Mouse (Mus musculus) neural tube, embryonic 10.5 days (tissue): ENCODE results near the gene Sparc.

ENCODE experiments used
- DNase-seq: peaks from one replicate; pipeline ENCODE4 v3.0.0-alpha.2; 2017; ENCODE audit warnings: low spot score; ENCODE audit errors: extremely low spot score

Gene Sparc

DNA sequence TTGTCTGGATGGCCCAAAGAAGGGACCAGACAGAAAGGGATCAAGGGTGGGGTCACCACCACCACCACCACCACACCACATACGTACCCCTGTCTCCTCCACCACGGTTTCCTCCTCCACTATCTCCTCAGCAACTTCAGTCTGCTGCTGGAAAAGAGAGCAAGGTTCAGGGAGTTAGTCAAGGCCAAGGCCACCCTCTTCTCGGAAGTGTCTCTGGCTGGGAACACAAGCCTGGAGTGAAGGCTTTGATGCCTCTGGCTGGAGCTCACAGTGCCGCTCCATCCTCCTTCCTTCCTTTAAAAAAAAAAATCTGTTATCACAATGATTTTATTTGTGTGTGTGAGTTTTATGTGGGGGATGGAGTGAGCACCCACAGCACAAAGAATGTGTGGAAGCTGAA is 15.8 kb downstream of the Sparc start:
- DNase-seq, result no peak

- no peak for DNase-seq
Measured at GRCm38 (mm10) chr11:55405601-55406469, 17.1 kb downstream of the Sparc start.

- DNase-seq, result no peak
Measured at GRCm38 (mm10) chr11:55404659-55405457, 18.1 kb downstream of the Sparc start.

GRCm38 (mm10) chr11:55400863-55401262 is 22.1 kb downstream of the Sparc start:
- no peak for DNase-seq

- no peak for DNase-seq
Measured at GRCm38 (mm10) chr11:55398371-55398770, 24.6 kb downstream of the Sparc start.

GRCm38 (mm10) chr11:55397441-55397840 is 25.5 kb downstream of the Sparc start:
- no peak for DNase-seq

GRCm38 (mm10) chr11:55397036-55397435 is 25.9 kb downstream of the Sparc start:
- no peak for DNase-seq

- no peak for DNase-seq
Measured at GRCm38 (mm10) chr11:55395073-55395642, 27.8 kb downstream of the Sparc start.

DNA sequence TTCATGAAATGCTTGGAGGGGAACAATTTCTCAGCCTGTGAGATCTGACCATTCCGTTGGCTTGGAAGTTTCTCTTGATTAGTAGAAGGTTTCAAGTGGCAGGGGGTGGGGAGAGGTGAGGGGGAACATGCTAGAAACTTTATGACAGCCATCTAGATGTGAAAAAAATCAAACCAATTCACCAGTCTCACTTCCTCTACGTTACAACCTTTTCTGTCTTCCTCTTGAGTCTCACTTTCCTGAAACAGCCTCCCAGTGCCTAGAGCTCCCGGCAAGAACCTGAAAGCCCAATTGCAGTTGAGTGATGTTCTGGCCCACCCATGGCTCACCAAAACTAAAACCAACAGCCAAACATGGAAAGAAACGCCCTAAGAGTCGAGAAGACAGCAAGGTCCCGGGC is 28.4 kb downstream of the Sparc start:
- no peak for DNase-seq

DNA sequence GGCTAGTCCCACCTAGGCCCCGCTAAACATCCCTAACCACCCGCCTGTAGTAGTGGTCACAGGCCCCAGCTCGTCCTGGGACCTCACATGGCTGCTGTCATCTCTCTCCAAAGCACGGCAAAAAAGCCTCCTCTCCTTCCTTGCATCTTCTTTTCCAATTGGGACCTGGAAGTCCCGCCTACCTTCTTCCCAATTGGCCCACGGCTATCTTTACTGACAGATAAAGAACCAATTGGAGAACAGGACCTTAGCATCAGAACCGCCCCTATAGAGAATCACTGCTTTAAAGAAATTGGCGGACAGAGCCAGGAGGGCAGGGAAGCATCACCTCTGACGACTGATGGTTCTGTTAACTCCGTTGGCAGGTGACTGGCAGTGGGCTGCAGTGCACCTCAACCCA is 30.5 kb downstream of the Sparc start:
- DNase-seq, result no peak

- DNase-seq, result peak; percentile 74
Measured at GRCm38 (mm10) chr11:55389778-55390177, 33.2 kb downstream of the Sparc start.

- DNase-seq, result no peak
Measured at GRCm38 (mm10) chr11:55387576-55387975, 35.4 kb downstream of the Sparc start.

DNA sequence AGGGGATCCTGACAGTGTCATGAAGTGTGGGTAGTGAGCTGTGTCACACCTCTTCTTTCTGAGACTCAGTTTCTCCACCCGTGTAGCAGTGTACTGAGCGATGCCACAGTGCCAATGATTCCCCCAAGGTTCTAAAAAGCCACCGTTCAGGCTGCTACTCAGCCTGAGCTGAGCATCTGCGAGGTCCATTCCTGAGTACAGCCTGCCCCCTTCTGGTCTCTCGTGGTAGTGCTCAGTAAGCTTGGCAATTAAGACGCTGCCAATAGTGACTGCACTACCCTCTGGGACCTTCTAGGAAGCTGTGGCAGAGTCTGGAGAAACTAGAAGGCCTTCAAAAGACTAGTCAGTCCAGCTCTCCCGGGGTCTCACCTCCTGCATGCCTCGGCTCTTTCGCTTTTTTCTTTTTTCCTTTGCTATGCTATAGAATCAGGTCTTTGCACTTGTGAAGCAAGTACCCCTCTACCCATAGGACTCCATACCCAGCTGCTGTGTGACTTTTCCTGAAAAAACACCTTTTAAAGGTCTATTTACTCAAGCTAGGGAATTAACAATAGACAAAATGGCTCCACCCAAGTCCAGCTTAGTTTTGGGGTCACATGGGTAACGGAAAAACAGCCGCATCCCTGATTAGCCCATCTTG is 36.4 kb downstream of the Sparc start:
- DNase-seq, result peak; percentile 90

DNA sequence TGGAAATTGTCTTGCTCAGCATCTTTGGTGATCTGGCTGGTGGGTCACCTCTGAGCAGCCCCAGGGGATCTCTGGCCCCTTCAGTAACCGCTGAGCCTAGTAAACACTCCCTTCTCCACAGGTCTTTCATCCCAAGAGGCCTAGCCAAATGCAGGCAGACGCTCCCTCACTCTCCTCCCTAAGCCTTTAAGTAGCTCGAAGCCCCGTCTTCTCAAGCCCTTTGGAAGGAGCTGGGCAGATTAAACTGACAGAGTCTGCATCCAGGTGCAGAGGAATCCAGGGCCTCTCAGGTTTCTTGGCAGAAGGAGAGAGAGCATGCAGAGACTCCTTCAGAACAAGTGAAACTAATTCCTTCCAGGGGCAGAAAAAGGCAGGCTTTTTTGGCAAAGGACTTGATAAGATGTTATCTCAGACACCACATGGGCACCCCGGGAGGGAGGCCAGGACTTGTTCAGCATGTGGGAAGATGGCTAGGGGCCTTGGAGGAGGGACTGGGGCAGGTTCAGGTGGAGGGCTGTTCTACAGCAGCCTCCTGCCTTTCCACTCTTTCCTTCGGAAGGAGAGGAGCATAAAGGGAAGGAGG is 39.4 kb downstream of the Sparc start:
- no peak for DNase-seq

- DNase-seq, result no peak
Measured at GRCm38 (mm10) chr11:55380908-55381307, 42.1 kb downstream of the Sparc start.

GRCm38 (mm10) chr11:55378371-55378770 is 44.6 kb downstream of the Sparc start:
- no peak for DNase-seq

- no peak for DNase-seq
Measured at GRCm38 (mm10) chr11:55373838-55374237, 49.1 kb downstream of the Sparc start.

- no peak for DNase-seq
Measured at GRCm38 (mm10) chr11:55373373-55373772, 49.6 kb downstream of the Sparc start.

DNA sequence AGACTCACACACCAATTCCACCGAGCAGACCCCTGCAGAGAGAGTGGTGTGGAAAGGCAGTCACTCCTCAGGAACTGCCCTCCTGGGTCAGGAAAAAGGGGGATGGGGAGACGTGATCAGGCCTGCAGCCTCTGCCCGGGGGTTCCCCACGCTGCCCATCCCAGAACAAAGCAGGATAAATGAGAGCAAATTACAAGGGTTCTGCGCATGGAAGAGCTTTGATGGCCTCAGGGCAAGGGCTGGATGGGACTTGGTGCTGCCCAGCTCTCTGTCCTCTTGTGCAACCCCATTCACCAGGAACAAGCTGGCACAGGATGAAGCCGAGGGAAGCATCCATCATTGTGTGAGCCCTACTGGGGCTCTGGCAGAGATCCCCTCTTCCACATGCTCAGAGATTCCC is 51.0 kb downstream of the Sparc start:
- DNase-seq, result no peak

DNA sequence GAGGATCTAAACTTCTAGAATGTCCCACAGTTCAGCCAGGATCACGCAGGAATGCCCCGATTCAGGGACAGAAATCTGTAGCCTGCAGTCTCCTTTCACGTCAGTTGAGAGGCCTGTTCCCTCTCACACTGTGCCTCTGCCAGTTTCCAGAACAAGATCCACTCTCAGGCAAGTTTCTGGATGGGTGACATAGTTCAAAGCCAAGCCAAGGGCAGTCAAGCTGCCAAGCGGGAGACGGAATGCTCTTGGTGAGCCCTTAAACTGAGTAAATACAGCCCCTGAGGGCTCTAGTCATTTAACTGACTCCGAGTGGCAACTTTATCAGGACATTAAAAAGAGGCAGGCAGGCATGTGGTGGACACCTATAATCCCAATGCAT is 53.9 kb downstream of the Sparc start:
- DNase-seq, result no peak

DNA sequence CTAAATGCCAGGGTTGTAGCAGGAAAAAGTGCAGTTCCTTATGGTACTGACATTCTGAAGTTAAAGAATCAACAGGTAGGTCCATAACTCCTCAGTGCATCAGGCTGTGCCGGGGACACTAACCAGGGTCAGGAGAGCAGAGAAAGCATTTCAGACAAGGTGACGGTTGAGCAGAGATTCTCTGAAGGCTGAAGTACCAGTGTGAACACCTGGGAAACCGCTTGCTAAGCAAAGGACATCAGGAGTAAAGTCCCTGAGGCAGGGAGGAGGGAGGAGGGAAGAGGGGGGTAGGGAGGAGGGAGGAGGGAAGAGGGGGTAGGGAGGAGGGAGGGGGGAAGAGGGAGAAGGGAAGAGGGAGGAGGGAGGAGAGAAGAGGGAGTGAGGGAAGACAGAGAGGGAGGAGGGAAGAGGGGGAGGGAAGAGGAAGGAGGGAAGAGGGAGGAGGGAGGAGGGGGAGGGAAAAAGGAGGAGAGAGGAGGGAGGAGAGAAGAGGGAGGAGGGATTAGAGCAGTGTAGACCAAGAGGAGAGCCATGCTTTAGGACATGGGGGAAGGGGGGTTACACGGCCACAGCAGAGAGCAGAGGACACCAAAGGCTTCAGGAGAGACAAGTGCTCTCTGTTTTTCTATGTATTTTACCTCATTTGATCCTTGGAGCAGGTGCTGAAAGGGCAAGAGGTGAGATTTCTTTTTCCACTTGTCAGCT is 54.4 kb downstream of the Sparc start:
- DNase-seq, result no peak
